Mouse (Mus musculus): ENCODE results near the gene Taf1a. TPM values are rescaled to one million over a fixed set of nuclear protein-coding genes. Genes with fewer than 3 reads are reported as not detected.
A peak's percentile ranks its signal among the peaks of the same experiment; 100 is the strongest.
"Not testable (repeated sequence)": the region's sequence is repeated elsewhere in the genome, so short reads cannot be mapped to it uniquely, and the experiment has no call there.

Taf1a gene
- polyA plus RNA-seq, 1 experiment from 2014 or later, result 14.1 TPM

GRCm38 (mm10) chr1:183369427-183370014 is 19.3 kb upstream of the Taf1a start, which contains the start of gene Mia3:
Gene Mia3, minus strand, starts transcription at chr1:183369553.
- Histone ChIP-seq H3K27me3 (no peaks in the 10 kb centered on the region), H3K36me3 (peaks cover 9% of the 10 kb centered on the region), H3K9ac (peak within 1 kb of the TSS; percentile 85), H3K4me2 (peak within 1 kb of the TSS; percentile 85), H3K4me1 (replicated peaks) (peaks cover 30% of the 10 kb centered on the region), H3K4me3 (peak within 1 kb of the TSS; percentile 86), H3K9me3 (0 out of 2 replicates have a peak, but pooled peaks cover under 1% of the 10 kb centered on the region), H3K27ac (replicated peaks) (peak within 1 kb of the TSS; percentile 84)
- WGBS, result under 1% methylated on average over 48 of the region's 51 CpGs
- ATAC-seq (ENCODE audit: low read depth), result peak; percentile 99

GRCm38 (mm10) chr1:183374728-183375127 is 14.1 kb upstream of the Taf1a start:
- Histone ChIP-seq H3K9ac (no peak overlapping the region), H3K36me3 (no peaks in the 10 kb centered on the region), H3K27ac (replicated peaks) (no peak overlapping the region), H3K4me2 (no peak overlapping the region), H3K4me1 (replicated peaks) (peaks cover 6% of the 10 kb centered on the region), H3K9me3 (0 out of 2 replicates have a peak, but pooled peaks cover 5% of the 10 kb centered on the region), H3K4me3 (no peak overlapping the region), H3K27me3 (no peaks in the 10 kb centered on the region)
- 86% methylated on average over 5 of the region's 5 CpGs for WGBS
- ATAC-seq (ENCODE audit: low read depth), result no peak

- H3K27ac ChIP-seq (replicated peaks), result no peak overlapping the region
- peaks cover 8% of the 10 kb centered on the region for H3K27me3 ChIP-seq
- H3K4me1 ChIP-seq (replicated peaks), result no peaks in the 10 kb centered on the region
- H3K9me3 ChIP-seq, result 0 out of 2 replicates have a peak, but pooled peaks cover 5% of the 10 kb centered on the region
- H3K4me2 ChIP-seq, result no peak overlapping the region
- 69% methylated on average over 4 of the region's 4 CpGs for WGBS
- H3K9ac ChIP-seq, result no peak overlapping the region
- H3K4me3 ChIP-seq, result no peak overlapping the region
- no peaks in the 10 kb centered on the region for H3K36me3 ChIP-seq
- ATAC-seq (ENCODE audit: low read depth), result no peak
Measured at GRCm38 (mm10) chr1:183377045-183377444, 11.7 kb upstream of the Taf1a start.

GRCm38 (mm10) chr1:183378321-183378941 is 10.3 kb upstream of the Taf1a start:
- H3K4me2 ChIP-seq, result no peak overlapping the region
- H3K9me3 ChIP-seq, result 0 out of 2 replicates have a peak, but pooled peaks cover 5% of the 10 kb centered on the region
- WGBS, result 85% methylated on average over 10 of the region's 10 CpGs
- H3K36me3 ChIP-seq, result no peaks in the 10 kb centered on the region
- no peaks in the 10 kb centered on the region for H3K4me1 ChIP-seq (replicated peaks)
- H3K27me3 ChIP-seq, result peaks cover 19% of the 10 kb centered on the region
- H3K4me3 ChIP-seq, result no peak overlapping the region
- no peak for ATAC-seq (ENCODE audit: low read depth)
- H3K27ac ChIP-seq (replicated peaks), result no peak overlapping the region
- H3K9ac ChIP-seq, result no peak overlapping the region

GRCm38 (mm10) chr1:183379376-183379775 is 9.4 kb upstream of the Taf1a start:
- H3K9ac ChIP-seq; ATAC-seq (ENCODE audit: low read depth); H3K27ac ChIP-seq (replicated peaks); H3K4me1 ChIP-seq (replicated peaks); H3K4me2 ChIP-seq; H3K4me3 ChIP-seq; H3K36me3 ChIP-seq; H3K9me3 ChIP-seq: not testable (repeated sequence)
- peaks cover 27% of the 10 kb centered on the region for H3K27me3 ChIP-seq
- WGBS, result 81% methylated on average over 3 of the region's 3 CpGs

GRCm38 (mm10) chr1:183381816-183382215 is 7.0 kb upstream of the Taf1a start:
- H3K36me3 ChIP-seq, result no peaks in the 10 kb centered on the region
- peaks cover 41% of the 10 kb centered on the region for H3K27me3 ChIP-seq
- WGBS, result 86% methylated on average over 5 of the region's 5 CpGs
- no peaks in the 10 kb centered on the region for H3K4me1 ChIP-seq (replicated peaks)
- H3K4me2 ChIP-seq, result no peak overlapping the region
- ATAC-seq (ENCODE audit: low read depth), result no peak
- H3K27ac ChIP-seq (replicated peaks), result no peak overlapping the region
- H3K9ac ChIP-seq, result no peak overlapping the region
- no peak overlapping the region for H3K4me3 ChIP-seq
- H3K9me3 ChIP-seq, result no peaks in the 10 kb centered on the region

- no peak overlapping the region for H3K27ac ChIP-seq (replicated peaks)
- H3K4me3 ChIP-seq, result no peak overlapping the region
- H3K27me3 ChIP-seq, result peaks cover 49% of the 10 kb centered on the region
- H3K9me3 ChIP-seq, result no peaks in the 10 kb centered on the region
- H3K36me3 ChIP-seq, result no peaks in the 10 kb centered on the region
- 88% methylated on average over 2 of the region's 2 CpGs for WGBS
- H3K9ac ChIP-seq, result no peak overlapping the region
- no peaks in the 10 kb centered on the region for H3K4me1 ChIP-seq (replicated peaks)
- no peak overlapping the region for H3K4me2 ChIP-seq
- no peak for ATAC-seq (ENCODE audit: low read depth)
Measured at GRCm38 (mm10) chr1:183382621-183383020, 6.2 kb upstream of the Taf1a start.

GRCm38 (mm10) chr1:183387421-183387820 is 1.4 kb upstream of the Taf1a start:
- not testable (repeated sequence) for H3K27ac ChIP-seq (replicated peaks); H3K4me2 ChIP-seq; H3K9me3 ChIP-seq; ATAC-seq (ENCODE audit: low read depth); H3K9ac ChIP-seq; H3K4me3 ChIP-seq; H3K36me3 ChIP-seq
- 91% methylated on average over 3 of the region's 3 CpGs for WGBS
- Histone ChIP-seq H3K4me1 (replicated peaks) (peaks cover 19% of the 10 kb centered on the region), H3K27me3 (peaks cover 38% of the 10 kb centered on the region)

- Histone ChIP-seq H3K4me3 (no peak overlapping the region), H3K4me2 (no peak overlapping the region), H3K27me3 (no peaks in the 10 kb centered on the region), H3K9ac (no peak overlapping the region), H3K4me1 (replicated peaks) (no peaks in the 10 kb centered on the region), H3K36me3 (peaks cover 74% of the 10 kb centered on the region), H3K27ac (replicated peaks) (no peak overlapping the region), H3K9me3 (no peaks in the 10 kb centered on the region)
- ATAC-seq (ENCODE audit: low read depth), result no peak
- WGBS, result 94% methylated on average over 3 of the region's 3 CpGs
Measured at GRCm38 (mm10) chr1:183403396-183403795, 14.6 kb downstream of the Taf1a start.

- no peak overlapping the region for H3K27ac ChIP-seq (replicated peaks)
- no peak for ATAC-seq (ENCODE audit: low read depth)
- no peak overlapping the region for H3K4me2 ChIP-seq
- 92% methylated on average over 15 of the region's 15 CpGs for WGBS
- no peaks in the 10 kb centered on the region for H3K27me3 ChIP-seq
- peaks cover 32% of the 10 kb centered on the region for H3K36me3 ChIP-seq
- no peak overlapping the region for H3K9ac ChIP-seq
- H3K4me1 ChIP-seq (replicated peaks), result no peaks in the 10 kb centered on the region
- H3K4me3 ChIP-seq, result no peak overlapping the region
- H3K9me3 ChIP-seq, result no peaks in the 10 kb centered on the region
Measured at GRCm38 (mm10) chr1:183414081-183414727, 25.4 kb downstream of the Taf1a start.

- H3K27me3 ChIP-seq, result no peaks in the 10 kb centered on the region
- H3K4me2 ChIP-seq, result no peak within 1 kb of the TSS
- no peak within 1 kb of the TSS for H3K27ac ChIP-seq (replicated peaks)
- ATAC-seq (ENCODE audit: low read depth), result no peak
- no peak within 1 kb of the TSS for H3K9ac ChIP-seq
- H3K4me1 ChIP-seq (replicated peaks), result no peaks in the 10 kb centered on the region
- WGBS, result 80% methylated on average over 12 of the region's 12 CpGs
- no peaks in the 10 kb centered on the region for H3K36me3 ChIP-seq
- no peak within 1 kb of the TSS for H3K4me3 ChIP-seq
- no peaks in the 10 kb centered on the region for H3K9me3 ChIP-seq
Measured at GRCm38 (mm10) chr1:183417873-183418272, 29.1 kb downstream of the Taf1a start, which contains the start of gene Hhipl2. Gene Hhipl2, plus strand, starts transcription at chr1:183418215.

GRCm38 (mm10) chr1:183419741-183420140 is 31.0 kb downstream of the Taf1a start:
- Histone ChIP-seq H3K9me3 (no peaks in the 10 kb centered on the region), H3K4me2 (no peak overlapping the region), H3K27me3 (no peaks in the 10 kb centered on the region), H3K36me3 (no peaks in the 10 kb centered on the region), H3K9ac (no peak overlapping the region), H3K4me3 (no peak overlapping the region), H3K27ac (replicated peaks) (no peak overlapping the region), H3K4me1 (replicated peaks) (no peaks in the 10 kb centered on the region)
- ATAC-seq (ENCODE audit: low read depth), result no peak
- WGBS, result 96% methylated on average over 7 of the region's 7 CpGs

All from neural tube, embryonic 13.5 days (tissue).